Mouse (Mus musculus): ENCODE data around the gene Pcsk4. TPM values are rescaled to one million over a fixed set of nuclear protein-coding genes. Genes with fewer than 3 reads are reported as not detected.

The Pcsk4 gene
- polyA plus RNA-seq, 1 experiment from 2014 or later: 4.5 TPM

DNA sequence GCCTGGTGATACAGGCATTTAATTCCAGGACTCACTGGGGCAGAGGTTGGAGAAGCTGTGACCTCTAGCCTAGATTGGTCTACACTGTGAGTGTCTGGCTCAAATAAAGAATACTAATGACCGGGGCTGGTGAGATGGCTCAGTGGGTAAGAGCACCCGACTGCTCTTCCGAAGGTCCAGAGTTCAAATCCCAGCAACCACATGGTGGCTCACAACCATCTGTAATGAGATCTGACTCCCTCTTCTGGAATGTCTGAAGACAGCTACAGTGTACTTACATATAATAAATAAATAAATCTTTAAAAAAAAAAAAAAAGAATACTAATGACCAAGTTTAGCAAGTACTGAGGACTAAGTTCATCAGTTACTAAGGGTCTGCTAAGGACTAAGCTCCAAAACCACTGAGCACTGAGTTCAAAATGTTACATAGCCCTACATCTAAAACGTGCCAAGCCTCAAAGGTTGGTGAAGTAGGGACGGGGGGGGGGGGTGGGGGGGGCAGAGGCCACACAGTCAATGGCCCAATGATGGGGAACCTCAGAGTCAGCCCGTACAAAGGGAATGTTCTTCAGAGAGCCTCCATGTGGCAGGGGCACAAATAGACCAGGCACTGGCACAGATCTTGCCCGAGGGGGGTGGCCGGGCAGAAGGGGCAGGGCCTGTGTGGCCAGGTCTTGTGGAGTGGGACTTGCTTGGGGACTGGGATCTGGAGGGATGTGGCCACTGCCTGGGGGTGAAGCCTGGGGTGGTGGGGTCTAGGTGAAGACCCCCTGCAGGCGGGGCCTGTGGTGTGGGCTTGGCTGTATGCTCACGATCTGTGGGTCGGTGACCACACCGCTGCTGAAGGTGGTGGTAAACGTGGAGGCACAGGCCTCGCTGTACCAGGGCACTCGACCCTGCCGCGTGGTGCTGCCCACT lies 4.9 kb downstream of the Pcsk4 start:
- H3K27ac ChIP-seq (ENCODE audit: low read length): no peak overlapping the region
- no peaks in the 10 kb centered on the region for H3K27me3 ChIP-seq (ENCODE audit: control insufficient read depth, insufficient read depth, low read length)
- WGBS: 86% methylated on average over 17 of the region's 17 CpGs
- no peaks in the 10 kb centered on the region for H3K9me3 ChIP-seq (ENCODE audit: control insufficient read depth, low read depth, low read length)
- no peak for ATAC-seq (ENCODE audit: insufficient number of reproducible peaks, insufficient read depth, low FRiP score, low read depth)
- H3K4me1 ChIP-seq (ENCODE audit: control insufficient read depth, insufficient read depth, low read length): peaks cover 8% of the 10 kb centered on the region; the same call in 1 of the 2 replicates
- H3K4me3 ChIP-seq (ENCODE audit: low read depth, low read length): no peak overlapping the region
- no peaks in the 10 kb centered on the region for H3K36me3 ChIP-seq (ENCODE audit: control insufficient read depth, insufficient read depth, low read length)
- no peak overlapping the region for H3K9ac ChIP-seq (replicated peaks; ENCODE audit: low read depth, low read length)
- H3K4me2 ChIP-seq (replicated peaks; ENCODE audit: low read depth, low read length): peak overlapping the region; percentile 97

DNA sequence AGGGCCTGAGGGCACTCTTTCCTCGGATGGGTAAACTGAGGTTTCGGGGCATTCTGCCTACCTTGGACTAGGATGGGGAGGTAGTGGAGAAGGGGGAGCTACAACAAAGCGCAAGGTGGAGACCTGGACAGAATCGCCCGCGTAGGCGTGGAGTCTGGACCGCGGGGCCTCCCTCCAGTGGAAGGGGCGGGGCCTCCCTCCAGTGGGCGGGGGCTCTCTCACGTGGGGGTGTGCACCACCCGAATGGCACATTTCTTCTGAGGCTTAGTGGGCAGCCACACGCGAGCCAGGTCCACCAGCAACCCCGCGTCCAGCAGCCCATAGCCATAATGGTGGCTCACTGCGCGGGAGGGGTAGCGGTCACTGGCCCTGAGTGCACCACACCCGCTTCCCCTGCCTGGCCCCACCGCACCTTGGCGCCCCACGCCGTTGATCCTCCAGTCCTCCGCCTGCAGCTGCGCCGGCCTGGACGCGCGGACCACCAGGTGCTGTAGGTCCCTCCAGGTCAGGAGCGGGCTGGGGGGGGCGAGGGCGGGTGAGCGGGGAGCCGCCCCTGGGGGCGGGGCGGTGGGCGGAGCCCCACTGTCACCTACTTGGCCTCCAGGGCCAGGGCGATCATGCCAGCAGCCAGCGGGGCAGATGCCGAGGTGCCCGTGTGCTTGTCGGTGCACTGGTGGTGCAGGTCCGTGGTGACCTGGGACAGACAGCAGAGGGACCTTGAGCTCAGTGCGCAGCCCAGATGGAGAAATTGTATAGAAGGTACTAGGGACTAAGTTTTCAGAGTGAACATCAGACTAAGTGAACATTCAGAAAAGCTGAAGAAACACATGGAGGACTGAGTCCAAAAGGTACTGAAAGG lies 5.8 kb downstream of the Pcsk4 start:
- Histone ChIP-seq H3K9me3 (ENCODE audit: control insufficient read depth, low read depth, low read length) (no peaks in the 10 kb centered on the region), H3K4me1 (ENCODE audit: control insufficient read depth, insufficient read depth, low read length) (peaks cover 9% of the 10 kb centered on the region; the same call in 1 of the 2 replicates), H3K27me3 (ENCODE audit: control insufficient read depth, insufficient read depth, low read length) (no peaks in the 10 kb centered on the region), H3K27ac (ENCODE audit: low read length) (no peak overlapping the region), H3K36me3 (ENCODE audit: control insufficient read depth, insufficient read depth, low read length) (no peaks in the 10 kb centered on the region), H3K4me2 (replicated peaks; ENCODE audit: low read depth, low read length) (peak overlapping the region; percentile 97), H3K4me3 (ENCODE audit: low read depth, low read length) (peak overlapping the region; percentile 43), H3K9ac (replicated peaks; ENCODE audit: low read depth, low read length) (peak overlapping the region; percentile 43)
- WGBS: 1% methylated on average over 39 of the region's 46 CpGs
- ATAC-seq (ENCODE audit: insufficient number of reproducible peaks, insufficient read depth, low FRiP score, low read depth): peak; percentile 39

DNA sequence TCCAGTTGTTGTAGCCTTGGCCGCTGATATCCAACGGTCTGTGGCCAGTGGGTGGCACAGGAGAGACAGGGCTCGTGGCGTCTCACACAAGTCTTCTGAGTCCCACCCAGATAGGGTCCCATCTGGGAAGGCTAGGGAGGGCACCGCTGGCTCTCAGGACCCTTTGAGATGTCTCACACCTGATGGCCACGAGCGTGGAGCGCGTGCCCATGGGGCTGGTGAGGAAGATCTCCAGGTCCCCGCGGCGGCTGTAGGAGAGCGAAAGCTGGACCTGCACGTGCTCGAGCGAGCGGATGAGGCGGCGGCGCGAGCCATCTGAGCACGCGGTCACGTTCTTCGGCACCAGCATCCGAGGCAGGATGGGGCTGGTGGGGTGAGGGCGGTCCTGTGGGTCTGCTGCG lies 6.5 kb downstream of the Pcsk4 start:
- H3K4me3 ChIP-seq (ENCODE audit: low read depth, low read length): peak overlapping the region; percentile 43
- no peak for ATAC-seq (ENCODE audit: insufficient number of reproducible peaks, insufficient read depth, low FRiP score, low read depth)
- peaks cover 9% of the 10 kb centered on the region; the same call in 1 of the 2 replicates for H3K4me1 ChIP-seq (ENCODE audit: control insufficient read depth, insufficient read depth, low read length)
- H3K36me3 ChIP-seq (ENCODE audit: control insufficient read depth, insufficient read depth, low read length): no peaks in the 10 kb centered on the region
- no peak overlapping the region for H3K27ac ChIP-seq (ENCODE audit: low read length)
- peak overlapping the region; percentile 97 for H3K4me2 ChIP-seq (replicated peaks; ENCODE audit: low read depth, low read length)
- no peaks in the 10 kb centered on the region for H3K27me3 ChIP-seq (ENCODE audit: control insufficient read depth, insufficient read depth, low read length)
- 4% methylated on average over 28 of the region's 28 CpGs for WGBS
- H3K9ac ChIP-seq (replicated peaks; ENCODE audit: low read depth, low read length): peak overlapping the region; percentile 43
- H3K9me3 ChIP-seq (ENCODE audit: control insufficient read depth, low read depth, low read length): no peaks in the 10 kb centered on the region

DNA sequence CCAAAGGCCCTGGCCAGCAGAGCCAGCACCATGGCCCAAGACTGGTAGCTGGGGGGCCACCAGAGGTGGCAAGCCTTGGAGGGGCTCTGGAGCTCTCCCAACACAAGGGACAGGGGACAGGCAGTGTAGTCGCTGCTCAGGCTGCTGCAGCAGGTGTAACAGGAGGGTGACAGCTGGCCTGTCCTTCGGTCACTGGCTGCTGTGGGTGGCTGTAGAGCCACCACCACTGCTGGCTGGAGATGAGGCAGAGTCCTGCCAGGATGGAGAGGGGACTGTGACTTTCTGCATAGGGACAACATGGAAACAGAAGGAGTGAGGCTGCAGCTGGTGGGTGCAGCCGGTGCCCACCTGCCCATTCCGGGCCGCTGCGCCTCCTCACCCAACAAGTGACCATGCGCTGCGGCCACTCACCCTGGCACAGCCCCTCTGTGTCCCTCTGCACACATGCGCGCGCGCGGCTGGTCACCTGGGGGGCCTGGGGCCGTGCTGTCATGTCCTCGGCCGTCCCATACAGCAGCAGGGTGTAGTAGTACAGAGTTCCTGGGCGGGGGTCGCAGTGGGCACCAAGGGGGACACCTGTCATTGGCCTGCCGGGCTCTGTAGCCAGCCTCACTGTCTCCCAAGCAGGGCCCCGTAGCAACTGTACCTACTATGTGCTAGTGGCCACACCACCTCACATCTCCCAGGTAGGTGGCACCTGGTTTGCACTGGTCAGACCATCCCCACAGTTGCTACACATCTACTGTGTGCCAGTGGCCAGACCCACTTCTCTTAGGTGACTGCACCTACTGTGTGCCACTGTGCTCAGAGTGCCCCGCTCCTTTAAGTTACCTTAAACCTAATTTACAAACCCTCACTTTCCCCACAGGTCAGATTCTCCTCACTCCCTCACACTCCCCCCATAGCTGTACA lies 7.4 kb downstream of the Pcsk4 start:
- H3K27ac ChIP-seq (ENCODE audit: low read length): no peak overlapping the region
- ATAC-seq (ENCODE audit: insufficient number of reproducible peaks, insufficient read depth, low FRiP score, low read depth): no peak
- H3K9ac ChIP-seq (replicated peaks; ENCODE audit: low read depth, low read length): no peak overlapping the region; the same call in 1 of the 2 replicates

DNA sequence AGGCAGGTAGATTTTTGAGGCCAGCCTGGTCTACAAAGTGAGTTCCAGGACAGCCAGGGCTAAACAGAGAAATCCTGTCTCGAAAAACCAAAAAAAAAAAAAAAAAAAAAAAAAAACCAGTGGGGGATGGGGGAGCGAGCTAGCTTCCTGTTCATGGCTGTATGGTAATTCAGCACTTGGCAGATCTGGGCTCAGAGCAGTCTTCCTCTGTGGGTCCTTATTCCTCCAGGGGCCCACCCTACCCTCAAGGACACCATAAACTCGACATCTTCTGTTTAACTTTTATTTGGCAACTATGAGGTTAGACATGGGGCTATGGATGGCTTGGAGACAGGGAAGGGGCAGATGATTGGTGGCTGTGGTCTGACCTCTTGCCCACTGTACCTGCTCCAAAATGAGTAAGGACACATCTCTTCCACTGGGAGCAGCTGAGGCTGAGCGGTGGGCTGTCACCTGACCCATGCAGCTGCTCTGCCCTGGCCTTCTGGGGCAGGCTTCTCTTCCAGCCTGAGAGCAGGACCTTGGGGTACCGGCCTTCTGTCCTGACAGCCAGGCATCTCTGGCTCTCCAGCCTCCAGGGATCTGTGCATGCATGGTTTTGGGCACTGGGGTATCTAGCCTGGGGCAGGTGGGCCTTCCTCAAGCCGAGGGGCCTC lies 8.2 kb downstream of the Pcsk4 start:
- H3K4me1 ChIP-seq (ENCODE audit: control insufficient read depth, insufficient read depth, low read length): peaks cover 9% of the 10 kb centered on the region; the same call in 1 of the 2 replicates
- H3K27ac ChIP-seq (ENCODE audit: low read length): no peak overlapping the region
- no peaks in the 10 kb centered on the region for H3K36me3 ChIP-seq (ENCODE audit: control insufficient read depth, insufficient read depth, low read length)
- no peak for ATAC-seq (ENCODE audit: insufficient number of reproducible peaks, insufficient read depth, low FRiP score, low read depth)
- no peak overlapping the region for H3K4me3 ChIP-seq (ENCODE audit: low read depth, low read length)
- 69% methylated on average over 6 of the region's 6 CpGs for WGBS
- no peak overlapping the region for H3K4me2 ChIP-seq (replicated peaks; ENCODE audit: low read depth, low read length)
- H3K27me3 ChIP-seq (ENCODE audit: control insufficient read depth, insufficient read depth, low read length): peaks cover 8% of the 10 kb centered on the region; the same call in 1 of the 2 replicates
- no peak overlapping the region for H3K9ac ChIP-seq (replicated peaks; ENCODE audit: low read depth, low read length)
- H3K9me3 ChIP-seq (ENCODE audit: control insufficient read depth, low read depth, low read length): no peaks in the 10 kb centered on the region

More for the DNA sequence above, 7.4 kb downstream of the Pcsk4 start:
- Histone ChIP-seq H3K4me1 (ENCODE audit: control insufficient read depth, insufficient read depth, low read length) (peaks cover 9% of the 10 kb centered on the region; the same call in 1 of the 2 replicates), H3K4me3 (ENCODE audit: low read depth, low read length) (peak overlapping the region; percentile 43; the same call in 1 of the 2 replicates), H3K4me2 (replicated peaks; ENCODE audit: low read depth, low read length) (peak overlapping the region; percentile 97), H3K36me3 (ENCODE audit: control insufficient read depth, insufficient read depth, low read length) (no peaks in the 10 kb centered on the region), H3K27me3 (ENCODE audit: control insufficient read depth, insufficient read depth, low read length) (0 out of 2 replicates have a peak, but pooled peaks cover 4% of the 10 kb centered on the region), H3K9me3 (ENCODE audit: control insufficient read depth, low read depth, low read length) (no peaks in the 10 kb centered on the region)
- WGBS: 85% methylated on average over 21 of the region's 21 CpGs

DNA sequence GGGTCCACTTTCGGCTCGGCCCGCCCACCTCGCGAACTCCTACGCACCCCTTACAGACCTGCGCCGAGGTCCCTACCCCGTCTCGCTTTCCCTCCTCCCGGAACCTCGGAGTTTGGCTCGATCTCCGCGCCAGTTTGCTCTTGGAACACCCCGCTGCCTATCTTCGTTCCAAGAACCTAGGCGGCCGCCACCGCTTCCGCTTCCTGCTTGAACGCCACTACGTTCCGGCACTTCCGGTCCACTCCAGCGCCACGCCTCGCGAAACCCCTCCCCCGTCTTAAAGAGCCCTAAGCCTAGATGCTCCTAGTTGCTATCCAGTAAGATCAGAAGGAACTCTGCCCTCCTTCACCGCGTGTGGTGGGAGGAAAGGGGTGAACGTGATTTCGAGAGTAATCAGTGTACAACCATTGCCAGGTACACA lies 8.9 kb downstream of the Pcsk4 start, which contains the start of gene 2310011J03Rik:
Gene 2310011J03Rik (minus strand): TSS at position 198 of the 421 bp plus-strand sequence.
- Histone ChIP-seq H3K27me3 (ENCODE audit: control insufficient read depth, insufficient read depth, low read length) (peaks cover 16% of the 10 kb centered on the region), H3K4me1 (ENCODE audit: control insufficient read depth, insufficient read depth, low read length) (peaks cover 9% of the 10 kb centered on the region; the same call in 1 of the 2 replicates), H3K9me3 (ENCODE audit: control insufficient read depth, low read depth, low read length) (no peaks in the 10 kb centered on the region), H3K36me3 (ENCODE audit: control insufficient read depth, insufficient read depth, low read length) (no peaks in the 10 kb centered on the region), H3K9ac (replicated peaks; ENCODE audit: low read depth, low read length) (peak within 1 kb of the TSS; percentile 65), H3K27ac (ENCODE audit: low read length) (peak within 1 kb of the TSS; percentile 68; the same call in 1 of the 2 replicates), H3K4me2 (replicated peaks; ENCODE audit: low read depth, low read length) (peak within 1 kb of the TSS; percentile 77), H3K4me3 (ENCODE audit: low read depth, low read length) (peak within 1 kb of the TSS; percentile 93)
- ATAC-seq (ENCODE audit: insufficient number of reproducible peaks, insufficient read depth, low FRiP score, low read depth): peak; percentile 64
- under 1% methylated on average over 34 of the region's 34 CpGs for WGBS

DNA sequence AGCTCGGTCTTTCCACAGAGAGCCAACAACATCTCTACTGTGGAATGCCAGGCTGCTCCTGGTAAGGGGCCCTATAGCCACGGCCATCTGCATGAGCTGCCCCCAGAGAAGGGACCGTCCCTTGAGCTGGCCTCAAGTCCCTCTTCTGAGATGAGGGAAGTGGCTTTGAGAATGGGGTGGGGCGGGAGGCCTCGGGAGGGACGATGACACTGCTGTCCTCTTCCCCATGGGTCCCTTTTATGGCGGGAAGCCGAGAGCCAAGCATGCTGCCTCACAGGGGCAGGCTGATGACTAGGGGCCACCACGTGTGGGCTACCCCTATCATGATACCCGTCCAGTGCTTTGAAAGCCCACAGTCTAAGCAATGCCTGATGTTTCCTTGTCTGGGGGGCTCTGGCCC lies 12.3 kb downstream of the Pcsk4 start:
- Histone ChIP-seq H3K36me3 (ENCODE audit: control insufficient read depth, insufficient read depth, low read length) (no peaks in the 10 kb centered on the region), H3K4me2 (replicated peaks; ENCODE audit: low read depth, low read length) (no peak overlapping the region), H3K27ac (ENCODE audit: low read length) (no peak overlapping the region), H3K9me3 (ENCODE audit: control insufficient read depth, low read depth, low read length) (no peaks in the 10 kb centered on the region), H3K27me3 (ENCODE audit: control insufficient read depth, insufficient read depth, low read length) (peaks cover 46% of the 10 kb centered on the region), H3K9ac (replicated peaks; ENCODE audit: low read depth, low read length) (no peak overlapping the region), H3K4me1 (ENCODE audit: control insufficient read depth, insufficient read depth, low read length) (peaks cover 19% of the 10 kb centered on the region), H3K4me3 (ENCODE audit: low read depth, low read length) (no peak overlapping the region)
- WGBS: 64% methylated on average over 10 of the region's 10 CpGs
- ATAC-seq (ENCODE audit: insufficient number of reproducible peaks, insufficient read depth, low FRiP score, low read depth): no peak
